Mouse (Mus musculus): ENCODE results near the gene Akr7a5. TPM values are rescaled to one million over a fixed set of nuclear protein-coding genes. Genes with fewer than 3 reads are reported as not detected.

Gene Akr7a5
- polyA plus RNA-seq, 1 experiment from 2014 or later: 111 TPM

GRCm38 (mm10) chr4:139281791-139282345 lies 28.7 kb upstream of the Akr7a5 start:
- no peak for ATAC-seq (ENCODE audit: insufficient read depth, low FRiP score, low read depth)
- H3K9ac ChIP-seq: no peak overlapping the region
- no peak overlapping the region for H3K4me3 ChIP-seq (replicated peaks)
- H3K27me3 ChIP-seq (replicated peaks): no peaks in the 10 kb centered on the region
- WGBS: 77% methylated on average over 16 of the region's 16 CpGs
- 0 out of 2 replicates have a peak, but pooled peaks cover 6% of the 10 kb centered on the region for H3K4me1 ChIP-seq
- no peak overlapping the region for H3K4me2 ChIP-seq
- no peak overlapping the region for H3K27ac ChIP-seq
- H3K36me3 ChIP-seq: peaks cover 45% of the 10 kb centered on the region
- no peaks in the 10 kb centered on the region for H3K9me3 ChIP-seq

GRCm38 (mm10) chr4:139282955-139283417 lies 27.6 kb upstream of the Akr7a5 start:
- H3K4me1 ChIP-seq: 0 out of 2 replicates have a peak, but pooled peaks cover 6% of the 10 kb centered on the region
- H3K9me3 ChIP-seq: no peaks in the 10 kb centered on the region
- no peak for ATAC-seq (ENCODE audit: insufficient read depth, low FRiP score, low read depth)
- H3K36me3 ChIP-seq: peaks cover 55% of the 10 kb centered on the region
- no peak overlapping the region for H3K4me3 ChIP-seq (replicated peaks)
- no peak overlapping the region for H3K4me2 ChIP-seq
- H3K27ac ChIP-seq: 0 out of 2 replicates have a peak overlapping the region, but pooled peaks have one; percentile 4
- H3K27me3 ChIP-seq (replicated peaks): no peaks in the 10 kb centered on the region
- H3K9ac ChIP-seq: no peak overlapping the region
- 45% methylated on average over 6 of the region's 6 CpGs for WGBS

GRCm38 (mm10) chr4:139284877-139285276 lies 25.7 kb upstream of the Akr7a5 start:
- 80% methylated on average over 15 of the region's 15 CpGs for WGBS
- ATAC-seq (ENCODE audit: insufficient read depth, low FRiP score, low read depth): no peak
- H3K4me2 ChIP-seq: no peak overlapping the region
- H3K9ac ChIP-seq: no peak overlapping the region
- H3K4me3 ChIP-seq (replicated peaks): no peak overlapping the region
- H3K4me1 ChIP-seq: 0 out of 2 replicates have a peak, but pooled peaks cover 6% of the 10 kb centered on the region
- peaks cover 69% of the 10 kb centered on the region for H3K36me3 ChIP-seq
- no peaks in the 10 kb centered on the region for H3K9me3 ChIP-seq
- no peak overlapping the region for H3K27ac ChIP-seq
- no peaks in the 10 kb centered on the region for H3K27me3 ChIP-seq (replicated peaks)

GRCm38 (mm10) chr4:139286234-139286633 lies 24.3 kb upstream of the Akr7a5 start:
- 77% methylated on average over 5 of the region's 5 CpGs for WGBS
- H3K27me3 ChIP-seq (replicated peaks): no peaks in the 10 kb centered on the region
- H3K4me1 ChIP-seq: 0 out of 2 replicates have a peak, but pooled peaks cover 6% of the 10 kb centered on the region
- H3K4me3 ChIP-seq (replicated peaks): no peak overlapping the region
- H3K9ac ChIP-seq: no peak overlapping the region
- ATAC-seq (ENCODE audit: insufficient read depth, low FRiP score, low read depth): no peak
- H3K9me3 ChIP-seq: no peaks in the 10 kb centered on the region
- H3K4me2 ChIP-seq: no peak overlapping the region
- H3K27ac ChIP-seq: no peak overlapping the region
- H3K36me3 ChIP-seq: peaks cover 69% of the 10 kb centered on the region

GRCm38 (mm10) chr4:139287122-139287863 lies 23.3 kb upstream of the Akr7a5 start:
- Histone ChIP-seq H3K27ac (0 out of 2 replicates have a peak overlapping the region, but pooled peaks have one; percentile 14), H3K4me3 (replicated peaks) (no peak overlapping the region), H3K9me3 (no peaks in the 10 kb centered on the region), H3K36me3 (peaks cover 66% of the 10 kb centered on the region), H3K4me1 (0 out of 2 replicates have a peak, but pooled peaks cover 6% of the 10 kb centered on the region), H3K27me3 (replicated peaks) (no peaks in the 10 kb centered on the region), H3K4me2 (no peak overlapping the region), H3K9ac (no peak overlapping the region)
- 76% methylated on average over 18 of the region's 18 CpGs for WGBS
- 0 out of 2 replicates have a peak, but pooled peaks have one; percentile 21 for ATAC-seq (ENCODE audit: insufficient read depth, low FRiP score, low read depth)

GRCm38 (mm10) chr4:139289017-139289416 lies 21.5 kb upstream of the Akr7a5 start:
- 74% methylated on average over 10 of the region's 10 CpGs for WGBS
- no peaks in the 10 kb centered on the region for H3K27me3 ChIP-seq (replicated peaks)
- no peaks in the 10 kb centered on the region for H3K9me3 ChIP-seq
- peaks cover 50% of the 10 kb centered on the region for H3K36me3 ChIP-seq
- H3K4me3 ChIP-seq (replicated peaks): no peak overlapping the region
- H3K4me1 ChIP-seq: no peaks in the 10 kb centered on the region
- H3K9ac ChIP-seq: no peak overlapping the region
- no peak overlapping the region for H3K27ac ChIP-seq
- ATAC-seq (ENCODE audit: insufficient read depth, low FRiP score, low read depth): peak; percentile 21; the same call in 1 of the 2 replicates
- H3K4me2 ChIP-seq: no peak overlapping the region

- H3K9ac ChIP-seq: no peak overlapping the region
- H3K4me1 ChIP-seq: no peaks in the 10 kb centered on the region
- H3K36me3 ChIP-seq: peaks cover 50% of the 10 kb centered on the region
- H3K27ac ChIP-seq: no peak overlapping the region
- no peaks in the 10 kb centered on the region for H3K27me3 ChIP-seq (replicated peaks)
- no peaks in the 10 kb centered on the region for H3K9me3 ChIP-seq
- ATAC-seq (ENCODE audit: insufficient read depth, low FRiP score, low read depth): no peak
- H3K4me3 ChIP-seq (replicated peaks): no peak overlapping the region
- 87% methylated on average over 16 of the region's 16 CpGs for WGBS
- H3K4me2 ChIP-seq: no peak overlapping the region
Observed at GRCm38 (mm10) chr4:139291099-139291498, 19.4 kb upstream of the Akr7a5 start.

GRCm38 (mm10) chr4:139292038-139292437 lies 18.5 kb upstream of the Akr7a5 start:
- Histone ChIP-seq H3K36me3 (peaks cover 45% of the 10 kb centered on the region), H3K4me2 (no peak overlapping the region), H3K27ac (no peak overlapping the region), H3K4me1 (no peaks in the 10 kb centered on the region), H3K27me3 (replicated peaks) (no peaks in the 10 kb centered on the region), H3K9me3 (no peaks in the 10 kb centered on the region), H3K9ac (no peak overlapping the region), H3K4me3 (replicated peaks) (no peak overlapping the region)
- WGBS: 90% methylated on average over 5 of the region's 5 CpGs
- ATAC-seq (ENCODE audit: insufficient read depth, low FRiP score, low read depth): no peak

- no peaks in the 10 kb centered on the region for H3K27me3 ChIP-seq (replicated peaks)
- no peaks in the 10 kb centered on the region for H3K4me1 ChIP-seq
- H3K9ac ChIP-seq: no peak overlapping the region
- no peak overlapping the region for H3K27ac ChIP-seq
- H3K4me3 ChIP-seq (replicated peaks): no peak overlapping the region
- ATAC-seq (ENCODE audit: insufficient read depth, low FRiP score, low read depth): no peak
- H3K9me3 ChIP-seq: no peaks in the 10 kb centered on the region
- 82% methylated on average over 4 of the region's 4 CpGs for WGBS
- no peak overlapping the region for H3K4me2 ChIP-seq
- peaks cover 4% of the 10 kb centered on the region; the same call in 1 of the 2 replicates for H3K36me3 ChIP-seq
Observed at GRCm38 (mm10) chr4:139297566-139297965, 13.0 kb upstream of the Akr7a5 start.

GRCm38 (mm10) chr4:139298671-139299366 lies 11.7 kb upstream of the Akr7a5 start:
- WGBS: 69% methylated on average over 12 of the region's 12 CpGs
- Histone ChIP-seq H3K9ac (no peak overlapping the region), H3K4me1 (no peaks in the 10 kb centered on the region), H3K27ac (no peak overlapping the region), H3K27me3 (replicated peaks) (no peaks in the 10 kb centered on the region), H3K4me2 (no peak overlapping the region), H3K36me3 (peaks cover 4% of the 10 kb centered on the region; the same call in 1 of the 2 replicates), H3K9me3 (no peaks in the 10 kb centered on the region), H3K4me3 (replicated peaks) (no peak overlapping the region)
- ATAC-seq (ENCODE audit: insufficient read depth, low FRiP score, low read depth): no peak

- 86% methylated on average over 8 of the region's 8 CpGs for WGBS
- peaks cover 15% of the 10 kb centered on the region for H3K36me3 ChIP-seq
- no peaks in the 10 kb centered on the region for H3K9me3 ChIP-seq
- H3K4me1 ChIP-seq: no peaks in the 10 kb centered on the region
- no peak overlapping the region for H3K27ac ChIP-seq
- H3K4me2 ChIP-seq: no peak overlapping the region
- no peak overlapping the region for H3K9ac ChIP-seq
- no peak overlapping the region for H3K4me3 ChIP-seq (replicated peaks)
- no peak for ATAC-seq (ENCODE audit: insufficient read depth, low FRiP score, low read depth)
- H3K27me3 ChIP-seq (replicated peaks): no peaks in the 10 kb centered on the region
Observed at GRCm38 (mm10) chr4:139301780-139302179, 8.8 kb upstream of the Akr7a5 start.

GRCm38 (mm10) chr4:139302241-139302640 lies 8.3 kb upstream of the Akr7a5 start:
- Histone ChIP-seq H3K4me3 (replicated peaks) (no peak overlapping the region), H3K4me1 (no peaks in the 10 kb centered on the region), H3K9me3 (no peaks in the 10 kb centered on the region), H3K9ac (no peak overlapping the region), H3K4me2 (no peak overlapping the region), H3K27me3 (replicated peaks) (no peaks in the 10 kb centered on the region), H3K36me3 (peaks cover 15% of the 10 kb centered on the region), H3K27ac (no peak overlapping the region)
- WGBS: 69% methylated on average over 5 of the region's 5 CpGs
- ATAC-seq (ENCODE audit: insufficient read depth, low FRiP score, low read depth): no peak
